Mouse (Mus musculus) lung, adult 2 months (tissue): Measurements from ENCODE around the gene Pax6. TPM values are rescaled to one million over a fixed set of nuclear protein-coding genes. Genes with fewer than 3 reads are reported as not detected.

Experiments used
- DNase-seq: peaks from one replicate; pipeline ENCODE4 v3.0.0; 2022
- H3K4me1 ChIP-seq: fragments of 200-500 bp; 2 replicates; pipeline ENCODE4 v1.6.1; 2011; ENCODE audit warnings: low read length; ENCODE audit not compliant: control insufficient read depth, insufficient read depth
- H3K4me3 ChIP-seq: fragments of 200-500 bp; replicated peaks from 2 replicates; pipeline ENCODE3; 2011; ENCODE audit warnings: low read depth, mild to moderate bottlenecking, control low read depth, low read length; ENCODE audit errors: extremely low read depth
- CTCF ChIP-seq: fragments of 200-500 bp; IDR thresholded peaks from 2 replicates; pipeline ENCODE4 v1.5.1; 2011; ENCODE audit warnings: mild to moderate bottlenecking, low read length, control low read depth; ENCODE audit not compliant: insufficient read depth
- POLR2A ChIP-seq: fragments of 200-500 bp; IDR thresholded peaks from 2 replicates; pipeline ENCODE4 v1.6.1; 2011; ENCODE audit warnings: low read depth, mild to moderate bottlenecking, control low read depth, low read length, borderline replicate concordance; ENCODE audit errors: extremely low read depth
- WGBS: fragments of 180-500 bp; shearing (Covaris S2); methylation state at CpG from one replicate; pipeline ENCODE4 v1.1.7; 2018; 5-methylcytosine and 5-hydroxymethylcytosine counted together
- polyA plus RNA-seq: library from polyadenylated mRNA; depleted of rRNA; stranded (reverse); fragments of >200 nt; gene quantifications from 2 replicates; pipeline ENCODE4 v1.2.3, GENCODE M21; 2012

The Pax6 gene
- polyA plus RNA-seq, 1 experiment, result not detected

GRCm38 (mm10) chr2:105689304-105689770 lies 20.6 kb downstream of the Pax6 start:
- TF ChIP-seq CTCF, result no peak
- no peak for TF ChIP-seq POLR2A
- WGBS, result 1% methylated on average over 15 of the region's 15 CpGs
- Histone ChIP-seq H3K4me3 (no peak overlapping the region), H3K4me1 (no peaks in the 10 kb centered on the region)
- DNase-seq, result no peak

- 11% methylated on average over 28 of the region's 28 CpGs for WGBS
- DNase-seq, result no peak
- TF ChIP-seq CTCF (no peak), POLR2A (no peak)
- Histone ChIP-seq H3K4me3 (no peak overlapping the region), H3K4me1 (no peaks in the 10 kb centered on the region)
Observed at GRCm38 (mm10) chr2:105689771-105690639, 21.3 kb downstream of the Pax6 start.

GRCm38 (mm10) chr2:105691296-105691695 lies 22.6 kb downstream of the Pax6 start:
- TF ChIP-seq POLR2A, result no peak
- no peak for TF ChIP-seq CTCF
- 19% methylated on average over 10 of the region's 10 CpGs for WGBS
- Histone ChIP-seq H3K4me1 (no peaks in the 10 kb centered on the region), H3K4me3 (no peak overlapping the region)
- DNase-seq, result no peak

- 87% methylated on average over 5 of the region's 5 CpGs for WGBS
- no peak for DNase-seq
- H3K4me1 ChIP-seq, result no peaks in the 10 kb centered on the region
- TF ChIP-seq POLR2A (no peak), CTCF (no peak)
- no peak overlapping the region for H3K4me3 ChIP-seq
Observed at GRCm38 (mm10) chr2:105697741-105698140, 29.0 kb downstream of the Pax6 start.

- TF ChIP-seq POLR2A, result no peak
- TF ChIP-seq CTCF, result no peak
- no peak for DNase-seq
- no peaks in the 10 kb centered on the region for H3K4me1 ChIP-seq
- no peak overlapping the region for H3K4me3 ChIP-seq
- 80% methylated on average over 2 of the region's 2 CpGs for WGBS
Observed at GRCm38 (mm10) chr2:105698631-105699030, 29.9 kb downstream of the Pax6 start.

GRCm38 (mm10) chr2:105701781-105702180 lies 33.1 kb downstream of the Pax6 start:
- WGBS, result 66% methylated on average over 4 of the region's 4 CpGs
- no peak for DNase-seq
- Histone ChIP-seq H3K4me3 (no peak overlapping the region), H3K4me1 (no peaks in the 10 kb centered on the region)
- no peak for TF ChIP-seq CTCF
- TF ChIP-seq POLR2A, result no peak

GRCm38 (mm10) chr2:105702586-105702985 lies 33.9 kb downstream of the Pax6 start:
- WGBS, result 70% methylated on average over 10 of the region's 10 CpGs
- Histone ChIP-seq H3K4me1 (no peaks in the 10 kb centered on the region), H3K4me3 (no peak overlapping the region)
- TF ChIP-seq CTCF (no peak), POLR2A (no peak)
- no peak for DNase-seq

GRCm38 (mm10) chr2:105705320-105705719 lies 36.6 kb downstream of the Pax6 start:
- TF ChIP-seq POLR2A, result no peak
- TF ChIP-seq CTCF, result no peak
- Histone ChIP-seq H3K4me3 (no peak overlapping the region), H3K4me1 (no peaks in the 10 kb centered on the region)
- 32% methylated on average over 2 of the region's 2 CpGs for WGBS
- DNase-seq, result no peak

- WGBS, result 65% methylated on average over 3 of the region's 3 CpGs
- Histone ChIP-seq H3K4me1 (no peaks in the 10 kb centered on the region), H3K4me3 (no peak overlapping the region)
- DNase-seq, result no peak
- no peak for TF ChIP-seq CTCF
- no peak for TF ChIP-seq POLR2A
Observed at GRCm38 (mm10) chr2:105709126-105709525, 40.4 kb downstream of the Pax6 start.

- WGBS, result 91% methylated on average over 3 of the region's 3 CpGs
- H3K4me1 ChIP-seq, result no peaks in the 10 kb centered on the region
- DNase-seq, result no peak
- no peak overlapping the region for H3K4me3 ChIP-seq
- TF ChIP-seq CTCF, result no peak
- TF ChIP-seq POLR2A, result no peak
Observed at GRCm38 (mm10) chr2:105710511-105710910, 41.8 kb downstream of the Pax6 start.
